Mouse (Mus musculus) stomach, postnatal 0 days (tissue): Measurements from ENCODE around the gene Mon1b. TPM values are rescaled to one million over a fixed set of nuclear protein-coding genes. Genes with fewer than 3 reads are reported as not detected.
A peak's percentile ranks its signal among the peaks of the same experiment; 100 is the strongest.

Experiments
- ATAC-seq: fragments of 200-750 bp; cut with Nextera tagmentation; 2 replicates; pipeline ENCODE4 v1.8.0; 2017; ENCODE audit not compliant: low FRiP score, low TSS enrichment
- DNase-seq: peaks from one replicate; pipeline ENCODE4 v3.0.0-alpha.2; 2016; ENCODE audit warnings: low spot score
- H3K27ac ChIP-seq: fragments of 300-500 bp; sonication (generic); replicated peaks from 2 replicates; pipeline ENCODE4 v1.5.1; 2014; ENCODE audit warnings: mild to moderate bottlenecking, control low read depth
- H3K27me3 ChIP-seq: fragments of 300-500 bp; sonication (generic); 2 replicates; pipeline ENCODE4 v1.6.1; 2014; ENCODE audit warnings: low read length; ENCODE audit not compliant: control insufficient read depth, insufficient read depth
- H3K36me3 ChIP-seq: fragments of 300-500 bp; sonication (generic); 2 replicates; pipeline ENCODE4 v1.6.1; 2014; ENCODE audit warnings: low read length, mixed read lengths; ENCODE audit not compliant: control insufficient read depth, insufficient read depth
- H3K4me1 ChIP-seq: fragments of 300-500 bp; sonication (generic); replicated peaks from 2 replicates; pipeline ENCODE4 v1.6.1; 2014; ENCODE audit warnings: antibody characterized with exemption; ENCODE audit not compliant: control insufficient read depth, insufficient read depth
- H3K4me2 ChIP-seq: fragments of 300-500 bp; sonication (generic); replicated peaks from 2 replicates; pipeline ENCODE4 v1.6.1; 2014; ENCODE audit warnings: low read depth, mild to moderate bottlenecking, control low read depth, moderate library complexity
- H3K4me3 ChIP-seq: fragments of 300-500 bp; sonication (generic); 2 replicates; pipeline ENCODE4 v1.5.1; 2014; ENCODE audit warnings: low read depth, low read length, control low read depth
- H3K9ac ChIP-seq: fragments of 300-500 bp; sonication (generic); 2 replicates; pipeline ENCODE4 v1.6.1; 2014; ENCODE audit warnings: mild to moderate bottlenecking, low read length, control low read depth, mixed read lengths
- H3K9me3 ChIP-seq: fragments of 300-500 bp; sonication (generic); 2 replicates; pipeline ENCODE4 v1.6.1; 2016; ENCODE audit warnings: low read length; ENCODE audit not compliant: control insufficient read depth
- CTCF ChIP-seq: IDR thresholded peaks from 2 replicates; pipeline ENCODE4 v1.5.1; 2016; ENCODE audit warnings: antibody characterized with exemption, low read depth, mild to moderate bottlenecking, moderate library complexity
- EP300 ChIP-seq: optimal IDR thresholded peaks from 2 replicates; pipeline ENCODE3; 2016; ENCODE audit warnings: antibody characterized with exemption
- WGBS: fragments of 180-500 bp; shearing (Covaris S2); extraction: QIAGEN DNeasy Blood & Tissue Kit; methylation state at CpG from one replicate; pipeline ENCODE4 v1.1.7; 2014; 5-methylcytosine and 5-hydroxymethylcytosine counted together
- polyA plus RNA-seq: library from polyadenylated mRNA; unstranded; fragments of >200 nt; fragmentation: Nextera tagmentation; extraction: Ambion mirVana; gene quantifications from 2 replicates; pipeline ENCODE4 v1.2.1, GENCODE M21; 2015

The Mon1b gene
- polyA plus RNA-seq: 3.1 and 3.7 TPM in 2 replicates

- peak within 1 kb of the TSS; percentile 98 for H3K27ac ChIP-seq
- peaks cover 10% of the 10 kb centered on the region for H3K36me3 ChIP-seq
- no peaks in the 10 kb centered on the region for H3K9me3 ChIP-seq
- ATAC-seq: peak; percentile 99
- peak within 1 kb of the TSS; percentile 68 for H3K4me3 ChIP-seq
- WGBS: under 1% methylated on average over 42 of the region's 42 CpGs
- H3K27me3 ChIP-seq: no peaks in the 10 kb centered on the region
- DNase-seq: peak; percentile 97
- H3K9ac ChIP-seq: peak within 1 kb of the TSS; percentile 79
- 0 out of 2 replicates have a peak, but pooled peaks cover 3% of the 10 kb centered on the region for H3K4me1 ChIP-seq
- peak within 1 kb of the TSS; percentile 99 for H3K4me2 ChIP-seq
- TF ChIP-seq EP300 (peak; percentile 74), CTCF (peak; percentile 11; the same call in 1 of the 2 replicates)
Observed at GRCm38 (mm10) chr8:113634670-113635591, at the start of gene Mon1b. Mon1b (plus strand) TSS chr8:113635587.

GRCm38 (mm10) chr8:113598401-113598800 is 37.0 kb upstream of the Mon1b start:
- H3K9me3 ChIP-seq: no peaks in the 10 kb centered on the region
- no peak for ATAC-seq
- DNase-seq: no peak
- 53% methylated on average over 3 of the region's 3 CpGs for WGBS
- no peak overlapping the region for H3K4me2 ChIP-seq
- no peak overlapping the region for H3K27ac ChIP-seq
- H3K36me3 ChIP-seq: no peaks in the 10 kb centered on the region
- H3K9ac ChIP-seq: no peak overlapping the region
- no peaks in the 10 kb centered on the region for H3K4me1 ChIP-seq
- no peak overlapping the region for H3K4me3 ChIP-seq
- no peaks in the 10 kb centered on the region for H3K27me3 ChIP-seq
- no peak for TF ChIP-seq EP300

- TF ChIP-seq EP300 (no peak), CTCF (peak; percentile 82)
- Histone ChIP-seq H3K9ac (no peak overlapping the region), H3K27me3 (no peaks in the 10 kb centered on the region), H3K27ac (no peak overlapping the region), H3K4me1 (0 out of 2 replicates have a peak, but pooled peaks cover 3% of the 10 kb centered on the region), H3K9me3 (no peaks in the 10 kb centered on the region), H3K4me2 (no peak overlapping the region), H3K4me3 (no peak overlapping the region), H3K36me3 (no peaks in the 10 kb centered on the region)
- ATAC-seq: no peak
- WGBS: 9% methylated on average over 3 of the region's 3 CpGs
- no peak for DNase-seq
Observed at GRCm38 (mm10) chr8:113632634-113633033, 2.8 kb upstream of the Mon1b start.

- ATAC-seq: no peak
- Histone ChIP-seq H3K9ac (peak overlapping the region; percentile 50; the same call in 1 of the 2 replicates), H3K4me1 (0 out of 2 replicates have a peak, but pooled peaks cover 3% of the 10 kb centered on the region), H3K4me2 (peak overlapping the region; percentile 53), H3K9me3 (no peaks in the 10 kb centered on the region), H3K36me3 (peaks cover 5% of the 10 kb centered on the region; the same call in 1 of the 2 replicates), H3K4me3 (no peak overlapping the region; the same call in 1 of the 2 replicates), H3K27me3 (no peaks in the 10 kb centered on the region), H3K27ac (no peak overlapping the region)
- no peak for TF ChIP-seq CTCF
- no peak for TF ChIP-seq EP300
- WGBS: 22% methylated on average over 12 of the region's 12 CpGs
- DNase-seq: no peak
Observed at GRCm38 (mm10) chr8:113634161-113634560, 1.2 kb upstream of the Mon1b start.

GRCm38 (mm10) chr8:113635592-113636279 is 349 bp downstream of the Mon1b start:
- H3K4me2 ChIP-seq: peak overlapping the region; percentile 99
- under 1% methylated on average over 44 of the region's 44 CpGs for WGBS
- no peaks in the 10 kb centered on the region for H3K9me3 ChIP-seq
- H3K27me3 ChIP-seq: no peaks in the 10 kb centered on the region
- DNase-seq: peak; percentile 94
- peak overlapping the region; percentile 79 for H3K9ac ChIP-seq
- H3K4me1 ChIP-seq: 0 out of 2 replicates have a peak, but pooled peaks cover 3% of the 10 kb centered on the region
- peak overlapping the region; percentile 68 for H3K4me3 ChIP-seq
- H3K27ac ChIP-seq: peak overlapping the region; percentile 98
- peak; percentile 87 for ATAC-seq
- TF ChIP-seq CTCF (no peak), EP300 (no peak)
- H3K36me3 ChIP-seq: peaks cover 13% of the 10 kb centered on the region
